Mouse (Mus musculus): ENCODE measurements around the gene Rpl27a. TPM values are rescaled to one million over a fixed set of nuclear protein-coding genes. Genes with fewer than 3 reads are reported as not detected.

Gene Rpl27a
- polyA plus RNA-seq, 1 experiment = 318 TPM

DNA sequence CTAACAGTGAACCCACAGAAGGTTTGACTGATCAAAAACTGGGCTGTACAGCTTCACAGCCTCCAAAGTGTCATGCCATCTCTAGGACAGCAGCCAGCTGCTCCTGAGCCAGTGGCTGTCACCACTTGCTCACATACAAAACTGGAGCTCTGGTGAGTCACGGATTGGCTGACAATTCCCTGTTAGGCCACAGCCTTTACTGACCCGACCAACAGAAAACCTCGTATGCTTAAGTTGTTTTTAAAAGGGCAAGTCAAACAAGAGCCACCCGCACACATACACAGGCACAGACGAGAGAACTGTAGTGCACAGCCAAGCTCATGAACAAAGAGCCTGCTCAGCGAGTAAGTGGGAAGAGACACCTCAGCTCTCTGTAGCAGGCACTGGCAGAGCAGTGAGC is 40.6 kb downstream of the Rpl27a start:
- Histone ChIP-seq H3K27ac (ENCODE audit: insufficient read depth, low read length) (no peak overlapping the region; the same call in 1 of the 2 replicates), H3K4me1 (ENCODE audit: control insufficient read depth, insufficient read depth, low read length) (peaks cover 15% of the 10 kb centered on the region), H3K4me3 (replicated peaks; ENCODE audit: insufficient read depth, low read depth, low read length) (no peak overlapping the region), H3K27me3 (ENCODE audit: control insufficient read depth, insufficient read depth, low read length) (no peaks in the 10 kb centered on the region)
- TF ChIP-seq POLR2A (IDR thresholded peaks at IDR 0.05; ENCODE audit: borderline replicate concordance, insufficient read depth, low read length) = no peak
- TF ChIP-seq CTCF (IDR thresholded peaks at IDR 0.05; ENCODE audit: borderline replicate concordance, insufficient read depth, low read depth, low read length) = no peak
- 16% methylated on average over 6 of the region's 6 CpGs for WGBS
- peak; percentile 42 to 70 for DNase-seq

DNA sequence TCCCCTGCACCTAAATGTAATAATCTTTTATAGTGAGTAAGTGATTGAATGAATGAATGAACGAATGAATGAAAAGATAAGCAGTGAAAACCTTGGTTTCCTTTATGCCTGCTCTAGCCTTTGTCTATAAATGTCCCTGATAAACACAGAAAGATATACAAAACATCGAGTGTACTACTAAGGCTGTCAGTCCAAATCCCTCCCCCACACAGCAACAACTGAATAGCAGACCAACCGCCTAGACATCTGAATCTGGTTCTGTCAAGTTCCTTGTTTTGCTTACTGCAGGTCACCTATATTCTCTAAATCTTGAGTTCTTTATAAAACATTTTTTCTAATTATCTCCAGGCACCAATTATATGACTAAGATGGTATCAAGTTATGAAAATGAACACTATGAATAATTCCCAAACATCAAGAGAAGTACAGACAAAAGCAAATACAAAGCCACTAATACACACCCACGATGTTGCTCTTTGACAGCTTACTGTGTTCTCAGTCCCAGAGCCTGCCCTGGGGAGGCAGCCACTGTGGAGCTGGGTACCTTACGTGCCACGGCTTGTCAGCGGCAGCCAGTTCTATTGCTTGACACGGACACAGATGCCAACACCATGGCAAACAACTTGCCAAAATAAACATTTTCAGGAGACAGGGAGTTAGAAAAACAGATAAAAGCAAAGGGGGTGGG is 42.7 kb downstream of the Rpl27a start:
- Histone ChIP-seq H3K27ac (ENCODE audit: insufficient read depth, low read length) (no peak overlapping the region), H3K27me3 (ENCODE audit: control insufficient read depth, insufficient read depth, low read length) (no peaks in the 10 kb centered on the region), H3K4me1 (ENCODE audit: control insufficient read depth, insufficient read depth, low read length) (peaks cover 15% of the 10 kb centered on the region), H3K4me3 (replicated peaks; ENCODE audit: insufficient read depth, low read depth, low read length) (no peak overlapping the region)
- no peak for TF ChIP-seq POLR2A (IDR thresholded peaks at IDR 0.05; ENCODE audit: borderline replicate concordance, insufficient read depth, low read length)
- TF ChIP-seq CTCF (IDR thresholded peaks at IDR 0.05; ENCODE audit: borderline replicate concordance, insufficient read depth, low read depth, low read length) = no peak
- no peak for DNase-seq
- WGBS = 40% methylated on average over 8 of the region's 8 CpGs

DNA sequence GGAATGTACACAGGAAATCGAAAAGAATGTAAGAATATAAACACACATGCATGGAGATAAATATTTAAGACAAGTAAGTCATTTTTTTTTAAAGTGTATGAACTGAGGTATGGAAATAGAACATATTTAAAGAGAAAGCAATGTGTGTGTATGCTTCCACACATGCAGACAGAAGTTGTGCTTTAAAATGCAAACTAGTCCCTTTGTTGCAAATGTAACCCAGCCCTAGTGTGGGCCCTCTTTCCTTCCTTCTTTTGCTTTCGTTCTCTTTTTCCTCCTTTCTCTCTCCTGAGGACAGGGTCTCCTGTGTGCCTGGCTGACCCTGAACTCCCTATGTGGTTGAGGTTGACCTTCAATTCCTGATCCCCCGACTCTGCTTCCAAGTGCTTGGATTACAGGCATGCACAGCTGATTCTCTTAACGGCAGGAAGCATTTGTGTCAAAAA is 43.2 kb downstream of the Rpl27a start:
- H3K27ac ChIP-seq (ENCODE audit: insufficient read depth, low read length) = no peak overlapping the region
- peaks cover 18% of the 10 kb centered on the region for H3K4me1 ChIP-seq (ENCODE audit: control insufficient read depth, insufficient read depth, low read length)
- TF ChIP-seq CTCF (IDR thresholded peaks at IDR 0.05; ENCODE audit: borderline replicate concordance, insufficient read depth, low read depth, low read length) (no peak), POLR2A (IDR thresholded peaks at IDR 0.05; ENCODE audit: borderline replicate concordance, insufficient read depth, low read length) (no peak)
- DNase-seq = no peak
- no peaks in the 10 kb centered on the region for H3K27me3 ChIP-seq (ENCODE audit: control insufficient read depth, insufficient read depth, low read length)
- 44% methylated on average over 4 of the region's 4 CpGs for WGBS
- no peak overlapping the region for H3K4me3 ChIP-seq (replicated peaks; ENCODE audit: insufficient read depth, low read depth, low read length)

DNA sequence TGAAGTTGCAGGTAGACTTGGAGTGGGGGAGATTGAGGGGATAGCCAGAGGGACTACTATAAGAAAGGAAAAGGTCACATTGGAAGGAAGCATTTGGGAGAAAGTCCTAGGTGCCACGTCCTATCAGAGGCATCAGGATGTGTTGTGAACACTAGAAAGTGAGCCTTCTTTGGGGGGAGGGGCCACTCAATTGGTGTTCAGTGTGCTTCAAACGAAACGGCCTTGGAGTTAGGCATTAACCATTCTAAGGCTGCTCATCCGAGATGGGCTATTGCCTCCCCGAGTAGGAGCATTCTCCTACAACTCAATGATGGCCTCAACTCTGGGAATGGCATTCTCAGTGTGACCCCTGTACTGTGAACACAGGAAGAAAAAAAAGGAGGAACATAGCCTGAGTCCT is 43.7 kb downstream of the Rpl27a start:
- no peaks in the 10 kb centered on the region for H3K27me3 ChIP-seq (ENCODE audit: control insufficient read depth, insufficient read depth, low read length)
- no peak for DNase-seq
- WGBS = 71% methylated on average over 5 of the region's 5 CpGs
- H3K4me3 ChIP-seq (replicated peaks; ENCODE audit: insufficient read depth, low read depth, low read length) = no peak overlapping the region
- peaks cover 18% of the 10 kb centered on the region for H3K4me1 ChIP-seq (ENCODE audit: control insufficient read depth, insufficient read depth, low read length)
- H3K27ac ChIP-seq (ENCODE audit: insufficient read depth, low read length) = no peak overlapping the region
- no peak for TF ChIP-seq POLR2A (IDR thresholded peaks at IDR 0.05; ENCODE audit: borderline replicate concordance, insufficient read depth, low read length)
- no peak for TF ChIP-seq CTCF (IDR thresholded peaks at IDR 0.05; ENCODE audit: borderline replicate concordance, insufficient read depth, low read depth, low read length)

DNA sequence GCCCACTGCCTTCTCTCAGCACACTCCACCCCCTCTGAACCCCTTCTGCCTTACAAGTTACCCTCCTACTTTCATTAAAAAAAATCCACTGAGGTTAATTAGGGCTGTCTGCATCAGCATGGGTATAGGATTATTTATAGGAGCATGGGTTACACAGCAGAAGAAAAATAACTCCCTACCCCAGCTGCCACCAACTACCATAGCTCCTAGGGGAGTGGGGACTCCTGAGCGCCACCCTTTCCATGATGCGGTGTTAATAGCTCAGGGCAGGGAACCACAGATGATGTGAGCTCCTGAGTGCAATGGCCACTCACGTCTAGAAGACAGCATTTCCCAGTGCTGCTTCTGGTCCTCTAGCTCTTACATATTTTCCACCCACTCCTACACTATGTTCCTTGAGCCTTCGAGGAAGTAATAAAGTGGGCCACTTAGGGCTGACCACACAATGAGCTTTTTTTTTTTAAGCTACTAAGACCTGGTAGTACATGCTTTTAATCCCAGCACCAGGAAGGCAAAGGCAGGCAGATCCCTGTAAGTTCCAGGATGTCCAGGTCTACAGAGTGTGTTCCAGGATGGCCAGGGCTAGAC is 44.9 kb downstream of the Rpl27a start:
- DNase-seq = no peak
- Histone ChIP-seq H3K27ac (ENCODE audit: insufficient read depth, low read length) (no peak overlapping the region), H3K27me3 (ENCODE audit: control insufficient read depth, insufficient read depth, low read length) (no peaks in the 10 kb centered on the region), H3K4me3 (replicated peaks; ENCODE audit: insufficient read depth, low read depth, low read length) (no peak overlapping the region), H3K4me1 (ENCODE audit: control insufficient read depth, insufficient read depth, low read length) (peaks cover 18% of the 10 kb centered on the region)
- 78% methylated on average over 4 of the region's 4 CpGs for WGBS
- no peak for TF ChIP-seq POLR2A (IDR thresholded peaks at IDR 0.05; ENCODE audit: borderline replicate concordance, insufficient read depth, low read length)
- no peak for TF ChIP-seq CTCF (IDR thresholded peaks at IDR 0.05; ENCODE audit: borderline replicate concordance, insufficient read depth, low read depth, low read length)

DNA sequence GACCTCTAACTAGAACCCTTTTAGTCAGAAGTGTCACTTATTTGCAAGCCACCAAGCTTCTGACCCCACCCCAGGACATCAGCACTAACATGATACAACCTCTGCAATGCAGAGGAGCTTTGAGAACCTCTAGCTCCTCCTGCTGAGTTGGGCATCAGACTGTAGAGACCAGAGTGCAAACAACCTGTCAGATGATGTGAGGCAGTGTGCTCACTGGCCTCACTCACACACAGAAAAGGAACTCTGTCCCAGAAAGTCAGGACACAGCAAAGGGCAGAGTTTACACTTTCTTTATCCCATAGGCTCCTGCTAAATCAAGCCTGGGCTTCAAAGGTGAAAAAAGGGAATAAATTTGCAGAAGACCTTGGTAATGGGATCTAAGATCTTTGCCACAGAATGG is 47.4 kb downstream of the Rpl27a start:
- TF ChIP-seq POLR2A (IDR thresholded peaks at IDR 0.05; ENCODE audit: borderline replicate concordance, insufficient read depth, low read length) (no peak), CTCF (IDR thresholded peaks at IDR 0.05; ENCODE audit: borderline replicate concordance, insufficient read depth, low read depth, low read length) (no peak)
- H3K4me3 ChIP-seq (replicated peaks; ENCODE audit: insufficient read depth, low read depth, low read length) = no peak overlapping the region
- peaks cover 14% of the 10 kb centered on the region for H3K4me1 ChIP-seq (ENCODE audit: control insufficient read depth, insufficient read depth, low read length)
- no peaks in the 10 kb centered on the region for H3K27me3 ChIP-seq (ENCODE audit: control insufficient read depth, insufficient read depth, low read length)
- no peak for DNase-seq
- no peak overlapping the region for H3K27ac ChIP-seq (ENCODE audit: insufficient read depth, low read length)

DNA sequence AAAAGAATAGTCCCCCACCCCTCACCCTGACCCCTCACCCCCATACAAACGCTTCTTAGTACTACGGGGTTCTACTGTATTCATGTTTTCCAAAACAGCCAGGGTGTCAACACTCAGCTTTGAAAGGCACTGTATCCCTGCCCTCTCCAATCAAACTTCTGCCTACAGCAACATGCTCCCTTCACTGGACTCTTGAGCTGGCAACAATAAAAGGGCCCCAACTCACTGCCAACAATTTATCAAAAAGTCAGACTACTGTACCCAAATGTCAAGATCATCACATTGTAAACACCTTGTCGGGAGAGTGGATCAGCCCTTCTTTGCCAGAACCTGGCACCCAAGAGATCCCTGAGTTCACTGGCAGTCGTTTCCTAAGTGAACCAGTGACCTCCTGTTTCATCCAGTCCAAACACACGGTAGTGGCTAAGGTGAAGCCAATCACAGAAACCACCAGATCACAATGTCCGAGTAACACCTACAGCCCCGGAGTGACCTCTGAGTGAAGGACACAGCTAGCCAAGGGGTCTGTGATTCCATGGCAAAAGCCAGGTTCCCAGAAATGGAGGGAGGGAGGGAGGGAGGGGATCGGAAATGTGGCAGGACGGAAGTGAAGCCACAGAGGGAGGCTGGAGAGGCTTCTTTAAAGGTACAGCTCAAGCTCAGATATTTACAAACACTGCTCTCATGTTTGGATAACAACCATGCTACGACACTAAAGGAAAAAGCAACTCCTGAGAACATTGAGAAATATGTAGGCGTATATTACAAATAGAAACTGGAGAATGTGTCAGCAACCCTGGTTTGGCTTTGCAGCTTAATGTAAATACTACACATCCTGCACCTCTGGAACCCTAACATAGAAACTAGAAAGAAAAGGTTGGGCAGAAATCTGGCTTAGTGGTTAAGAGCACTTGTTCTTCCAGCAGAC is 48.2 kb downstream of the Rpl27a start:
- DNase-seq = no peak
- Histone ChIP-seq H3K27me3 (ENCODE audit: control insufficient read depth, insufficient read depth, low read length) (no peaks in the 10 kb centered on the region), H3K4me3 (replicated peaks; ENCODE audit: insufficient read depth, low read depth, low read length) (no peak overlapping the region), H3K4me1 (ENCODE audit: control insufficient read depth, insufficient read depth, low read length) (peaks cover 8% of the 10 kb centered on the region), H3K27ac (ENCODE audit: insufficient read depth, low read length) (no peak overlapping the region)
- WGBS = 59% methylated on average over 11 of the region's 11 CpGs
- TF ChIP-seq CTCF (IDR thresholded peaks at IDR 0.05; ENCODE audit: borderline replicate concordance, insufficient read depth, low read depth, low read length) (no peak), POLR2A (IDR thresholded peaks at IDR 0.05; ENCODE audit: borderline replicate concordance, insufficient read depth, low read length) (no peak)

Measured in cerebellum, adult 2 months (tissue).